Mouse (Mus musculus): ENCODE results near the gene Aatk.

Gene Aatk

GRCm38 (mm10) chr11:119986751-119987425, 60.1 kb downstream of the Aatk start:
- no peak for DNase-seq

DNA sequence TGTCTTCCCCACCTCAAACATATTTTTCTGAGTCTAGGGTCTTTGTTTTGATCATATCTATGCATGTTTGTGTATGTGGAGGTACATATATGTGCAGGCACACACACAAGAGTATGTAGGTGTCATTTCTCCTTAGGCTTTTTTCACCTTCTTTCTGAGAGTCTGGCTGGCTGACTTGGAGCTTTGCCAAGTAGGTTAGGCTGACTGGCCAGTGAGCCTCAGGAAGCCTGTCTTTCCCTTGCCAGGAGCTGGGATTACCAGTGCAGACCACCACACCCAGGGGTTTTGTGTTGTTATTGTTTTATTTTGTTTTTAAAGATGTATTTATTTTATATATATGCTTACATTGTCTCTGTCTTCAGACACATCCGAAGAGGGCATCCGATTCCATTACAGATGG, 63.8 kb downstream of the Aatk start:
- DNase-seq: peak; percentile 62

DNA sequence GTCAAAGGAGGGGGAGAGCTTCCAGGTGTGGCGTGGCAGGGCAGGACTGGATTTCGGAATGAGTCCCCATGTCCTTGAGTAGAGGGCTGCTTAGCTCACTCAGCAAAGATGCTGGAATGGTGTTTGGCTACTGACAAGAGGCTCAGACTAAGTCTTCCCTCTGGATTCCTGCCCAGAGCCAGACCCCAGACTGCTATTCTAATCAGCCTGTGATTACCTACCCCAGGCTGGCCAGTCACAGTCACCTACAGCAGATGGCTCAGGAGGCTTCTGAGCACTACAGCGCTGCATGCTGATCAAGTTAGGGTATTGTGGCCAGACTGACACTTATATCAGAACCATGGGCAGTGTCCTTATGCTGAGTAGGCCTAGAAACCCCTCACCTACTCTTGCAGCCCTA, 64.7 kb downstream of the Aatk start:
- DNase-seq: peak; percentile 66

DNA sequence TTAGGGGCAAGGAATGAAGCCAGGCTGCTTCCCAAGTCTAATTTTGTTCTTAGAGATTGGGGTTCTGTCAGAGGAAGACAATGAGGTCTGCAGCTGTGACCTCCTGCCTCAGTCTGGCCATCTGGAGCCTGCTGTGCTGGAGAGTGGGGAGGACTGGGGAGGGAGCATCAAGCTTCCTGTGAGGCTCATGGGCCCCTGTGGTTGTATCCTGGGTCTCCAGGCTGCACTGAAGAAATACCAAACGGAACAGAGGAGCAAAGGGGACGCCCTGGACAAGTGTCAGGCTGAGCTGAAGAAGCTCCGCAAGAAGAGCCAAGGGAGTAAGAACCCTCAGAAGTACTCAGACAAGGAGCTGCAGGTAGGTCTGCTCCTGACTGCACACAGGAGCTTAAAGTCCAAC, 65.2 kb downstream of the Aatk start:
- DNase-seq: peak; percentile 11

- DNase-seq: no peak
Measured at GRCm38 (mm10) chr11:119979596-119980385, 67.2 kb downstream of the Aatk start.

- DNase-seq: no peak
Measured at GRCm38 (mm10) chr11:119978701-119979100, 68.3 kb downstream of the Aatk start.

GRCm38 (mm10) chr11:119975739-119976501, 71.0 kb downstream of the Aatk start:
- DNase-seq: no peak

- no peak for DNase-seq
Measured at GRCm38 (mm10) chr11:119973789-119974188, 73.2 kb downstream of the Aatk start.

- DNase-seq: peak; percentile 58
Measured at GRCm38 (mm10) chr11:119970021-119970851, 76.7 kb downstream of the Aatk start.

GRCm38 (mm10) chr11:119967892-119968291, 79.1 kb downstream of the Aatk start:
- DNase-seq: no peak

DNA sequence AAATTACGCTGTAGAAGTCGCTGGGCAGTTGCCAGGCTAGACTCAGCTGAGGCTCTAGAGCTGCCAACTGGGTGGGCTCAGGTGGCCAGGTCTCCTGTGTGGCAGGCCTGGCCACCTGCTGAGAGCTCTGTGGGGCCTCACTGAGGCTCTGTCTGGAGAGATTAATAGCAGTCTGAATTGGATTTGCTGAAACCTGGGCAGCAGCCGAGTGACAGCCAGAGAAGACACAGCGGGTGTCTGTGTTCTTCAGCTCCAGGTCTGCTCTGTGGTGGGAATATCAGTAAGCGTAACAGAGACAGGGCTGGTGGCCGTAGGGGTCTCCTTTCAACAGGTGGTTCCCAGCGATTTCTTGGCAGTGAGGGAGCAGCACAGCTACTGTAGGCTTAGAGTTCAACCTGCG, 79.6 kb downstream of the Aatk start:
- DNase-seq: no peak

- no peak for DNase-seq
Measured at GRCm38 (mm10) chr11:119966294-119966693, 80.7 kb downstream of the Aatk start.

- no peak for DNase-seq
Measured at GRCm38 (mm10) chr11:119965053-119965452, 81.9 kb downstream of the Aatk start.

GRCm38 (mm10) chr11:119961511-119961910, 85.5 kb downstream of the Aatk start:
- no peak for DNase-seq

GRCm38 (mm10) chr11:119960671-119961070, 86.3 kb downstream of the Aatk start:
- no peak for DNase-seq

DNA sequence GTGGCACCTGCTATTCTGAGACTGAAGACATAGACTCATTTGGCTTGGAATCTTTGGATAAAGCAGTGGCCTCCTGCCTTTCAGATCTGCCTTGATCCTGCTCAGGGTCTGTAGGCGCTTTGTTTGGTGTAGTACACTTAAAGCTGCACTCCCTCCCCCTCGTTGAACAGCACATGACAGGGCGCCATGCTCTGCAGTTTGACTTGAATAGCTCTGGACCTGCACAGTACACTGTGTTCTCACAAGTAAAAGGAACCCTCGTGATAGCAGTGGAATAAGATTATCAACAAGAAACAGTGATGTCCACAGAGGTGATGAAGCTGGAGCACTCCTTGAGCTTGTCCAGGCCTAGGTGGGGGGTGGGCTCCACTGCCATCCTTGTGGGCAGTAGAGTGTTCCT, 87.3 kb downstream of the Aatk start:
- DNase-seq: no peak

GRCm38 (mm10) chr11:119958856-119959255, 88.1 kb downstream of the Aatk start:
- DNase-seq: no peak

Measured in retina, postnatal 1 day (tissue).